Mouse (Mus musculus): ENCODE data around the gene 2610528A11Rik.

Gene 2610528A11Rik

DNA sequence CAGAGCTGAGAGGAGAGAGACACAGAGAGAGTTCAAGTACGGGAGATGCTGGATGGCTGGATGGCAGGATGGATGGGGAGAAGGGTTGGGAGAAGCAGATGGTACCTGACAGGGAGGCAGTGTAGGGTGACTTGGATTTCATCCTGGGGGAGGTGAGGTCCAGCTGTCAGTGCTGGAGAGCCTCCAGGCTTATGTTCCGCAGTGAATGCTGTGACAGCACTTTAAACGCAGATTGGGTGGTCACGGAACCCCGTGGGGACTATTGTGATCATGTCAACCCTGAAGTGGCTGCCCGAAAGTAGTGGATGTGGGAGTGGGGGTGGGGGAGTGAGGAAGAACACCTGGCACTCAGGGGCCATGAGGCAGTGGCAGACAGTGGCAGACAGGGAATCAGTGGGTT lies 19.4 kb downstream of the 2610528A11Rik start:
- DNase-seq (ENCODE audit: low spot score in 2 of 2) = no peak

DNA sequence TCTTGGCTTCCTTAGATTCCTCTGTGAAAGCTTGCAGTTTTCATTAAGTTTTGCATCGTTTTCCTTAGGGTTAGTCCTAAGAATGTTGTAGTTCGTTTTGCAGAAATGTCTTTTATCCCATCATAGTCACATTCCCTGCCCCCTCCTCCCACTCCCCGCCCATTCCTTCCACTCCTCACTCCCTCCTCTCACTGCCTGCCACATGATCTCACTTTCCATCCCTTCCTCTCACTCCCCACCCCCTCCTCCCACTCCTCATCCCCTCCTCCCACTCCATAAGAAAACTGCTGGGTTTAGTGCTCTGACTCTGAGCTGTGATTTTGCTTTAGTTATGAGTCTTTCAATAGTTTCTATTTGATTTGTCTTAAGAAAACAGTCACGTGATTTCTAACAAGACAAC lies 30.1 kb downstream of the 2610528A11Rik start:
- DNase-seq (ENCODE audit: low spot score in 2 of 2) = no peak

DNA sequence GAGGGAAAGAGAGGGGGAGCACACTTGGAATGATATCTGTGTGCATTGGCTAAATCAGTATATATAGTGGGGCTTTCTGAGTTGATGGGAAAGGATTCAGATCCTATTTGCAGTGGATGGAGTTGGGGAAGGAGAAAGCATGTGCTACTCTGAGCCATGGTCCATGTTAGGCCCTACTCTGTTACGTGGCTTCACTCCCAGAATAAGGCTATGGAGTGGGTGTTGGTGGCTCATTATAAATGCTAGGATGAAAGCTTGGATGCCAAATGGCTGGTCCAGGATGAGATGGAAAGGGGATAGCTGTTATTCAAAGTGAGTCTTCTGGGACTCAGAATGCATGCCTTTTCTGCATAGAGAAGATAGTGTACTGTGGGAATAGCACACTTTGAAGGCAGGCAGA lies 33.1 kb downstream of the 2610528A11Rik start:
- DNase-seq (ENCODE audit: low spot score in 2 of 2) = no peak

DNA sequence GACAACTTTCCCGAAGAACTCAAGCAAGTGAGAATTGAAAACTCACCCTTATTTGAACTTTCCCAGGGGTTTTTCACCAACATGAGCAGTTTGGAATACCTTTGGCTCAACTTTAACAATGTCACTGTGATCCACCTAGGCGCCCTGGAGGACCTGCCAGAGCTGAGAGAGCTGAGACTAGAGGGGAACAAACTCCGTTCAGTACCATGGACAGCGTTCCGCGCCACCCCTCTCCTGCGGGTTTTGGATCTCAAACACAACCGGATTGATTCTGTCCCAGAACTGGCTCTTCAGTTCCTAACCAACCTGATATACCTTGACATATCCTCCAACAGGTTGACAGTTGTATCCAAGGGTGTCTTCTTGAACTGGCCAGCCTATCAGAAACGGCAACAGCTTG lies 45.3 kb downstream of the 2610528A11Rik start:
- DNase-seq (ENCODE audit: low spot score in 2 of 2) = no peak

DNA sequence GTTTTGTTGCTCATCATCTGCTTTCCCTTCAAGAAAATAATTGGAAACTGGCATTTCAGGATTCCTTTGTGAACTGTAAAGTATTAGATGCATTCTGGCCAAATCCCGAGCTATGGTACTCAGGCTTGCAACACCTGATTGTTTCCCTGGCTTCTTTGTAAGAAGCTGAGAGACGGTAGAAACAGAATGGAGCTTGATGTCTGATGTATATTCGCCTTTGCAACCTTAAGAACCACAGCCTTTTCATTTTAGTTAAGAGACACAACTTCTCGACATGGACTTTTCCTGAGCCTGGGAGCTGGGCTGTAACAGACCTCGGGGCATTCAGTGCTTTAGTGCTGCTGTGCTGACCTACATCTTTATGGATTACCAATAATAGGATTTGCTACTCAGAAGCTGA lies 46.2 kb downstream of the 2610528A11Rik start, which contains the start of gene Lrit2:
TSS of gene Lrit2 (plus strand) at position 301 of the 400 bp plus-strand sequence.
- no peak for DNase-seq (ENCODE audit: low spot score in 2 of 2)

DNA sequence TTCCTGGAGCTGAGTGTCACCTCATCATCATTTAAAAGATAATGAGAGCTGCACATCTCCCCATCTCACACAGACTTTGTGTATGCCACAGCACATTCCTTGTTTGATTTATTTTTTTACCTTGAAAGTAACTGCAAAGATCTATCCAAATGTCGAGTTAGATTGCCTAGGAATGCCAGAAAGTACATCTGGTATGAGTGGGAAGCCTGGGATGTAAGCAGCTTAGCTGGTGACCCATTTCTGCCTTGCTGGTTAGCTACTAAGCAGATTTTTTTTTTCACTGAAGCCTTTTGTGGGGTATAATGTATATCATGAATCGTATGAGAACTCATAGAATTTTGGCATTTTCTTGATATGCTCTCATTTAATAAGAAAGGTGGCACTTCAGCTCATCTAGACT lies 47.2 kb downstream of the 2610528A11Rik start:
- no peak for DNase-seq (ENCODE audit: low spot score in 2 of 2)

DNA sequence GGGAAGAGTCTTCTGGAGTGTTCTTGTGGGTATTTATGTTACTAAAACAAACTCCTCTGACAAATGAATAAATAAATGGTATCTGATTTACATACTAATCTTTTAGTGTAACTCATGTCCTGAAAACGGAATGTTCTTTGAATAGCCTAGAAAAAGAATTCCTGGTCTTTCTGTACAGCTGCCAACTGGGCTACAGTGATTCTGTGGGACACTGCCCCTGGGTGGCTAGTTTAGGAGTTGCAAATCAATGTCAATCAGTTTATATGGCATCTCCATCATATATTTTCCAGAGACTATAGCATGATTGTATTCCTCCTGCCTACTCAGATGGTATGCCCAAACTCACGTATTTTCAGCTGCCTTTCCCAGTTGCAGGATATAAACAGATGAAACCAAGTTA lies 49.0 kb downstream of the 2610528A11Rik start:
- DNase-seq (ENCODE audit: low spot score in 2 of 2) = no peak
